Mouse (Mus musculus): ENCODE data around the gene Trim25.

DNA sequence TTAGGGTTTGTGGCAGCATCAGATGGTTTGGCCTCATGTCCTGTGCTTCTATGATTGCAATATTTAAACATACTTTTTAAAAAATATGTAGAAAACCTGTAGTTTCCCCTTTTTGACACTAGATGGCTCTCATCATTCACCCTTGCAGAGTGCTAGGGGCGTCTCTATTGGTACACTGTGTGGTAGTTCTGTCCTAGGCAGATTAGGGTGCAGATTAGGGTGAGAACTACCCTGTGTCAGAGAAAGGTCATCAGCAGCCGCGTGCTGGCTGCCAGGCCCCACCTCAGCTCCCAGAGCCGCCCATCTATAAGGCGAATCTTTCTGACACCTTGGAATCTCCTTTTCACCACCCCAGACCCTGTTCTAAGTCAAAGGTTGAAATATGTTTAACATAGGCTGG is 9.6 kb upstream of the Trim25 start:
- no peak for TF ChIP-seq POLR2A (IDR thresholded peaks at IDR 0.05; ENCODE audit: extremely low read depth, insufficient read depth, low read length)
- TF ChIP-seq CTCF (IDR thresholded peaks at IDR 0.05; ENCODE audit: low read depth, low read length), result no peak; the same call in 1 of the 2 replicates

Data from liver, adult 2 months (tissue).